Mouse (Mus musculus): ENCODE results near the gene Dusp22.

GRCm38 (mm10) chr13:30657779-30658178, 2.0 kb upstream of the Dusp22 start:
- TF ChIP-seq CTCF (IDR thresholded peaks at IDR 0.05; ENCODE audit: control insufficient read depth, insufficient read depth, insufficient replicate concordance, low read depth, low read length) (no peak), POLR2A (IDR thresholded peaks at IDR 0.05; ENCODE audit: control insufficient read depth, low read depth, low read length) (no peak)

All from testis, adult 2 months (tissue).